Mouse (Mus musculus) lung, postnatal 14 days (tissue): ENCODE results near the gene Tlk2.
A peak's percentile ranks its signal among the peaks of the same experiment; 100 is the strongest.

Source experiments
- DNase-seq: peaks from one replicate; pipeline ENCODE4 v3.0.0; 2021

Tlk2 gene

DNA sequence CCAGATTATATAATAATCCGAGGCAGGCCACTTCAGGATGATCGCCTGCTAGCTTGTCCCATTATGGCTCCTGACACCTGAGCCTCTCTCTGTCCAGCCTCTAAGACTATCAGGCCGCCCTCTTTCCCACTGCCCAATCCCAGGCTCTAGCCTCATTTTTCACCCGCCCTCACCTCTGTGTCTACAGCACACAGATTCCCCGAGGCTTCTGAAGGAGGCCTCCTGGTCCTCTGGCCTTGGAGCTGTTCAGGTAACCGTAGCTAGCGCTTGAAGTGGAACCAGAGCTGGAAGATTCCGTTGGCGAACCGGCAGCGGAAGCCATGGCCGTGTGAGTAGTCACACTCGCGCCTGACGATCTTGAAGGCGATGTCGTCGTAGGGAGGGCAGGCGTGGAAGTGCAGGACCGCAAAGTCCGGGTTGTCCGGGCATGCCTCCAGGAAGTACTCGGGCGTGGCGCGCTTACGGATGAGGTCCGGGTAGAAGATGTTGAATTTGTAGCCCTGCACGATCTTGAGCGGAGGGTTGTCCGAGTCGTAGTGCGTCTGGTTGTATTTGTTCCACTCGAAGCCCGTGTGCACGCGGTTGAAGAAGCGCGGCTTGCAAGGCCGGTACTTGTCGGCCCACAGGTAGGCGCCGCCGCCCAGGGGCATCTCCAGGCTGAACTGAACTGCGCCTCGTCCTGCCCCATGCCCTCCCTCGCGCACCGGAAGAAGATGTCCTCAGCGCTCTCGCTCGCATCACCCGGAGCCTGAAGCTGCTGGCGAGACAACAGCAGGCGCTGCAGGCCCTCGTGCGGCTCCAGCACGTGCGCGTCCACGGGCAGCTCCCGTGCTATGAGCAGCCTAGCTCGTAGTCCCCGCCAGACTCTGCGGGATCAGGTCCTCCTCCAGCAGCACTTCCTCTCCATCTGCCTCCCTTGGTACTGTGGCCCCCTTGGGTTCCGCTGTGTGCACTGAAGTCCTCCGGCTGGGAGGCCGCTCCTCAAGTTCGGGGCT, 13.8 kb upstream of the Tlk2 start:
- DNase-seq, result no peak

DNA sequence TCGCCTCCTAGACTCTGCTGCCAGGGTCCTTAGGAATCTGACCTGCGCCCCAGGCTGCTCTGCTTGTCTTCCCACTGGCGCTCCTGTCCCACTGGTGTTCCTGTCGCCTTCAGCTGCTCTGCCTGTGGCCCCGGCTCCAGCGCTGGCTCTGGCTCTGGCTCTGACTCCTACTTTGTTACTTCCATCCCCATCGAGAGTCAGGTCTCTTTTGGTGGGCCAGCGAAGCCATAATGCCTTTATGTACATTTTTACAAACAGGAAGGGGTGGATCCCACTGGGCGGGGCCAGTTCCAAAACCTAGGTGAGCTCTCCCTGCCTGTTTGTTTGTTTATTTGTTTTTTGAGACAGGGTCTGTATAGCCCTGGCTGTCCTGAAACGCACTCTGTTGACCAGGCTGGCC, 11.8 kb upstream of the Tlk2 start:
- no peak for DNase-seq

DNA sequence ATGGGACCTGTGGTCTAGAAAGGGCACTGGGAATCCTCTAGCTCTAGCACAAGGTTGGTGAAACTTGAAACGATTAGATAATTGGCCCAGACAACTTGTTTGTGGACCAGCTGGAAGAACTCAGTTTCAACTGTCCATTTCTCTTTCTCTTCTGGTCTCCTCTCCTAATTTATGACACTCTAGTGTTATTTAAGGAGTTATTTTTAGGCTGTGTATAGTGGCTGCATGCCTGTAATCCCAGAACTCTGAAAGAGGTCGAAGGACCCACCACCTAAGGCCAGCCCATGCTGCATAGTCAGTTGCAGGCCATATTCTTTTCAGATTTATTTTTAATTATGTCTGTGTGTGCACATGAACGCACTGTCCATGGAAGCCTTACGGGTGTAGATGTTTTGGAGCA, 916 bp downstream of the Tlk2 start:
- no peak for DNase-seq

DNA sequence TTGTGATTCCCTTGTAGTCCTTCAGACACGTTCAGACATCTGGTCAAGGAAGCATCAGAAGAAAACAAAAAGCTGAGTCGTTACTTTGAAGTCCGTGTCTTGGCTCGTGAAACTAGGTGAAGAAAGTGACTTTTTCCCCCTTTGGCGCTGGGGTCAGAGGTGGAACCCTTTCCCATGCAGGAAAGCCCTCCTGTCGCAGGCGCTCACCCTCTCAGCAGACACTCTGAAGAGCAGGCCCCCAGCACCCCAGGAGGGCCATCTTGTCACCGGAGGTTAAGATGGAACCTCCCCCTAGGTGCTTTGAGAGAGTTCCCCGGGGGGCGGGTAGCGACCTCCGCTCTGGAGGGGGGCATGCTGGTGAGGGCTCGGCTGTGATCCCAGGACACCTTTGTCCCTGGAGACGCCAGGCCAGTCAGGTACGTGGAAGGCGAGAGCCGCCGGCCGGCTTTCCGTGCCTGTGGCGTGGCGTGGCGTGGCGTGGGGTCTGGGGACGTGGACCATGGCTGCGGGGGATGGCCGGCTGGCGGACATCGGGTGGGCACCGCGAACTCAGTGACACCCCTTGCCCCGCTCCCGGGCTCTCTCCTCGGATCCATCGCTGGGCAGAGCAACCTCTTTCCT, 2.0 kb downstream of the Tlk2 start:
- peak; percentile 34 for DNase-seq

DNA sequence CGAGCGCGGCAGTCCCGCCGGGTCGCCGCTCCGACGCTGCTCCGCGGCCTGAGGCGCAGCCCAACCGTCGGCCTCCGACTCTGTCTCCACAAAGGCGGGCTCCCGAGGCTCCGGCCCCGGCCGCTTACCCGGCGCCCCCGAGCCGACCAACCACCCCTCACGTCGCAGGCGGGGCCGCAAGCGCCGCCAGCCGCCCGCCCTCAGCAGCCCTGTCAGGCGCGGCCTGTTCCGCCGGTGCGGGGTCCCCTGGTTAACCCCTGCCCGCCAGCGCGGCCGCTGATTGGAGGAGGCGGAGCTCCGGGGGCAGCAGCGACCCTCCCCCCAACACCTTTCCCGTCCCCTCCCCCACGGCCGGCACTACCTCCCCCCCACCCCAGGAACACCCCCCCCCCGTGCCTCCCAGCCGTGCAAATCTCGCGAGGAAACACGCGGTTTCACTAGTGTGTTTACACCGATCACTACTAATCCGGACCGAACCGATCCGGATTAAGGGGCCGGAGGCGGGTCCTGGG, 2.6 kb downstream of the Tlk2 start:
- DNase-seq, result peak; percentile 97

DNA sequence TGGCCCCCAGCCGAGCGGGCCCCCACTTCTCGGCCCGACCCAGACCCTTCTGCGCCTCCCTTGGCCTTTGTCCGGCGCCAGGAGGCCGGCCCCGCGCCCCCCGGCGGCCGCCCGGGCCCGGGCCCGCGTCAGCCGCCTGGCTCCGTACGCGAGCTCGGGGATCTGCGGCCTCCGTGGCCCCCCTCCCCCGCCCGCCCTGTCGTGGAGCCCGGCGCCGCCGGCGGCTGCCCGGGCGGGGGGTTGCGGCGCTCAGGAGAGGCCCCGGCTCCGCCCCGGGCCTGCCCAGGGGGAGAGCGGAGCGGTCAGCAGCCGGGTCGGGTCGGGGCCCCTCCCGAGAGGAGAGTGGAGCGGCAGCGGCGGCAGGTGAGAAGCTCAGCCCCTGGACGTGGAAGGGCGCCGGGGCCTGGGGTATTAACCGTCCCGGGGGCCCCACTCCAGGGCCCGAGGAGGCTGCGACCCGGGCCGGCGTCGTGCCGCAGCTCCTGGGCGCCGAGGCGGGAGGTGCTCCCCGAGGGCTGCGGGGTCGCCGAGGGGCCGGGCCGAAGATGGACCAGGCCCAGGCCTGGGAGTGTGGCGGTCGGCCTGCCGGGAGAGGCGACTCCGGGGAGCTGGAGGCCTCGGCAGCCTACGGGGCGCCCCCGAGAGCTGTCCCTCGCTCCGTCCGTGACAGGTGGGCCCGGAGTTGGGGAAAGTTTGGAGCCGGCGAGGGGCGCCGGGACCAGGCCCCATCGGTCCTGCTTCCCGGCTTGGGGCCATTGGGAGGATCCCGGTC, 3.3 kb downstream of the Tlk2 start:
- peak; percentile 48 for DNase-seq

DNA sequence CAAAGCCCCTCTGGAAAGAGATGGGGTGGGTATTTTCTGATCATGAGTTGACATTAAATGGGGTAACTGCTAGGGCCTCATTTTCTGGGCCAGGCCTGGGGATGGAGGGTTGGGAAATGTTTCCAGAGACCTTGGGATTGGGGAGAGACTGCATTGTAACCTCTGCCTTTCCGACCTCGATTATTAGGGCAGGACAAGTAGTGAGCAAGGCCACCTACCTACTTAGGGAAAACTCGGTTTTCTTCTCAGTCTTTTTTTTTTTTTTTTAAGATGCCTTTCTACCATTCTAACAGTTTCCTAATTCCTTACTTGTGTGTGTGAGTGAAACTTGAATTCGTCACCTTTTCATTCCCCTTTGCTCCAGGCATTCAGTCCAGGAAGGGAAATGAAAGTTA, 3.9 kb downstream of the Tlk2 start:
- DNase-seq, result no peak

DNA sequence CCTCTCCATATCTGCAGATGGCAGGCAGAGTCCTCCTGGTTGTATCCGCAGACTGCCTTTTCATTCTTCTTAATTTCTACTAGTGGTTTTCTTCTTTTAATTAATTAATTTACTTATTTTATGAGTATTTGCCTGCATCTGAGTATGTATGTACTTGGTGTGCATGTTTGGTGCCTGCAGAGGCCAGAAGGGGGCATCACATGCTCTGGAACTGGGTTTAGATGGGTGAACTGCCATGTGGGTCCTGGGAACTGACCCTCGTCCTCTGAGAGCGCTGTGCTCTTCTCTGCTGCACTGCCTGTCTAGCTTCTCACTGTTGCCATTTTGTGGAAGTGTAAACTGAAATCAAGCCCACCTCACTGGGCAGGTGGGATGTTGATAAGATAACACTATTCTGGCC, 6.1 kb downstream of the Tlk2 start:
- no peak for DNase-seq

DNA sequence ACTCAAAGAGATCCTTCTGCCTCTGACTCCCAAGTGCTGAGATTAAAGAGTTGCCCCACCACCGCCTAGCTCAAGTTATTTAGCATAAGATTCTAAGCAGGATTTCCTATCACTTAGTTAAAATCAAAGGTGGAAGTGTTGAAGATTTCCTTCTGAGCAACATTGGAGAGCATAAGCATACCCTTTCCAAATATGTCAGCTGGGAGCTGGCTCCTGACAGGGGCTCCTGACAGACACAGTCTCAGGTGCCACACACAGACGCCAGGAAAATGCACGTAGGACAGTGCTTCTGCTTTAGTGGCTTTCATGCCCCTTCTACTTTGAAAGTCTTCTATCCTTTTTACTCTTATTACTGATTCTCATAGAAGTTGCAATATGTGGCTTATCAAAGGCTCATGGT, 13.6 kb downstream of the Tlk2 start:
- DNase-seq, result no peak

DNA sequence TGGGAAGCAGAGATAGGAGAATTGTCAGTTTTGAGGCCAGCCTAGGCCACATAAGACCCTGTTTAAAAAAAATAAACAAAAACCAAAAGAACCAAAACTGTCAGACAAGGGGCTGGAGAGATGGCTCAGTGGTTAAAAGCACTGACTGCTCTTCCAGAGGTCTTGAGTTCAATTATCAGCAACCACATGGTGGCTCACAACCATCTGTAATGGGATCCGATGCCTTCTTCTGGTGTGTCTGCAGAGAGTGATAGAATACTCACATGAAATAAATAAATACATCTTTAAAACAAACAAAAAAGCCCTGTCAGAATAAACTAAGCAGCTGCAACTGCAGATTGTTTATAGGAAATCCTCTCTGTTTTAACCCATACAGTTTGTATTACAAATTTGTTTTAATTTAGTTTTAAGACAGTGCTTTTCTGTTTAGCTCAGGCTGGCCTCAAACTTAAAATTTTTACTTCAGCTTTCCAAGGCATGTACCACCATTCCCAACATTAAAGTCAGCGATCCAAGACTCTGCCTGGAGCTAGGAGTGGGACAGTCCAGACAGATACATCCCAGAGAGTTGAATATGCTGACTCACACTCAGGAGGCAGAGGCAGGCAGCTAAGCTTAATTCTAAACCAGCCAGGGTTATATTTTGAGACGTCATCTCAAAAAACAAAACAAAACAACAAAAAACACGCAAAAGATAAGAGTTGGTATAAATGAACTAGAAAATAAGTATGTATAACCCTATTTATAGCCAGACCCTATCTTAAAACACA, 18.5 kb downstream of the Tlk2 start:
- DNase-seq, result no peak

DNA sequence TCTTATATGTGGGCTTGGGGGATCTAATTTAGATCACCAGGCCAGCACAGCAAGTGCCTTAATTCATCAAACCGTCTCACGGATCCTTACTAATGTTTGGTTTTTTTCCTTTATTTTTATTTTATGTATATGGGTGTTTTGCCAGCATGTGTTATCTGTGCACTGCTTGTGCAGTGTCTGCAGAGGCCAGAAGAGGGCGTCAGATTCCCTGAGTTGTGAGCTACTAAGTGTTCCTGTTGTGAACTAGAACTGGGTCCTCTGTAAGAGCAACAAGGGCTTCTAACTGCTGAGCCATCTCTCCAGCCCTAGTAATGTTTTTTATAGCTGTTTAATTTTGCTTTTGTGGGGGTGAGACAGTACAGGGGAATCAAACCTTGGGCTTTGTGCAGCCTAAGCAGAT, 23.8 kb downstream of the Tlk2 start:
- DNase-seq, result no peak

DNA sequence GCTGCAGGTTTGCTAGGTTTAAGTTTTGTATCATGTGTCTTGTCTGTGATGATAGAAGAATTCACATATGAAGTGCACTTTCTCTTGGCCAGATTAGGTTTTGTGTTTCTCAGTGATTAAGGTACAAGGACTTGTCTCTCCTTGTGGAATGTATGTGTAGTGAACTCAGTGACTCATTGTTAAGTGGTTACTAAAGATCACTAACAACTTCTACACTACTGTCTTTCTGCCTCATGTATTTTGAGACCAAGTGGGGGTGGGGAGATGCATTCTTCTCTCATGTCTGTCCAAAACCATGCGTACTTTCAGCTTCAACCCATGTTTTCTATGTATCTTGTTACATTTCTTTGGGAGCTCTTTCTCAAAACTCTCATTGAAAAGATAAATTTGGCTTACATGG, 31.4 kb downstream of the Tlk2 start:
- DNase-seq, result no peak

DNA sequence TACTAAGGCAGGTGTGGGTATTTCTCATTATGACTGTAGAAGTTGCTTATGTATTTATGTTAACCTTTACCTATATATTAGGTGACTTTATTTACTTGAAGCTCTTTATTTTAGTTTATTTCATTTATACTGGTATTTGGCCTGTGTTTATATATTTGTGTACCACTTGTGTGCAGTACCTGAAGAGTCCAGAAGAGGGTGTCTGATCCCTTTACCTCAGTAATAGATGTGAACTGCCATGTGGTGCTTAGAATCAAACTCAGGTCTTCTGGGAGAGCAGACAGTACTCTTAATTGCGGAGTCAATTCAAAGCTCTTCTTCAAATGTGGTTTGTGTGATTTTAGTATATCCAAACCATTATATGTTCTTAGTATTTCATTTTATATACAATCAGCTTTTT, 35.6 kb downstream of the Tlk2 start:
- no peak for DNase-seq

DNA sequence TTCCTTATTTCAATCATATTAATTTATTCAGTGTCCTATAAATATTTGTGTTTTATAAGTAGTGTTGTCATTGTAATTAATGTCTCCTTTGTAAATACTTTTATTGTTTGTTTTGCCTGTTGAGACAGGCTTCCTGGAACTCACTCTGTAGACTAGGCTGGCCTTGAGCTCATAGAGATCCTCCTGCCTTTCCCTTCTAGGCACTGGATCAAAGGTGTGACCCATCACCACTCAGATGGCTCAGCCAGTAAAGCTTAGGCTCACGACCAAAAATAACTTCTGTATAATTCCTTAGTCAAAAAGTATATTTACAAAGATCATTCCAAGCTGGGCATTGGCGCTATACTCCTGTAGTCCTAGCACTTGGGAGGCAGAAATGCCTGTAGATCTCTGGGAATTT, 39.2 kb downstream of the Tlk2 start:
- DNase-seq, result no peak

DNA sequence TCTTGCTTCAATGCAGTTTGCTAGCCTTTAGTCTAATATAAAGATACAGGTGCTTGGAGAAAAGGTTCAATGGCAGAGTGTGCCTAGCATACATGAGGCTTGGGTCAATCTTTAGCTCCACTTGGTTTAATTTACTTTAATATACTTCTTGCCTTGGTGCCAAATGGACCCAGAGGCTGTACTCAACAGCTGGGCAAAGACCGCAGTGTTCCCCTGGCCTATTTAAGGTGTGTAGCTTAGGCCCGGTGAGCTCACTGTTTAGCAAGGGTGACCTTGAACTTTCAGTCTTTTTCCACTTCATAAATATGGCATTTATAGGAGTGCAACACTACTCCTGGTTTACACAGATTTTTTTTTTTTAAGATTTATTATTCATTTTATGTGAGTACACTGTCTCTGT, 55.9 kb downstream of the Tlk2 start:
- DNase-seq, result no peak

DNA sequence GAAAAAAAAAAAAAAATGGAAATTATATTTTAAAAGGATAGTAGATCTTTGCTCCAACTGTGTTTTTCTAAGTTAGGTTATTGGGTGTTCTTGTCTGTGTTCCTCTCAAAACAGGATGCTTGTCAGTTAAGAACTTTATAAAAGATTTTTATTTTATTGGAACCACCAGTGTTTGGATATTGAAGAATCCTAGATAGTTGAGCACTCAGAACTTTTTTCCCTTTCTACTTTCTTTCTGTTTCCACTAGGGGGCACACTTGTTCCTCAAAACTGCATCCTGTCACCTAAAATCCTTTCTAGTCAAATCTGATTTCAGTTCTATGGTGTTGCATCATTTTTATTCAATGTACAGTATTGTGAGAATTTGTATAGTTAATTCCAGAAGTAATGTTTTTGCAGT, 62.4 kb downstream of the Tlk2 start:
- no peak for DNase-seq

DNA sequence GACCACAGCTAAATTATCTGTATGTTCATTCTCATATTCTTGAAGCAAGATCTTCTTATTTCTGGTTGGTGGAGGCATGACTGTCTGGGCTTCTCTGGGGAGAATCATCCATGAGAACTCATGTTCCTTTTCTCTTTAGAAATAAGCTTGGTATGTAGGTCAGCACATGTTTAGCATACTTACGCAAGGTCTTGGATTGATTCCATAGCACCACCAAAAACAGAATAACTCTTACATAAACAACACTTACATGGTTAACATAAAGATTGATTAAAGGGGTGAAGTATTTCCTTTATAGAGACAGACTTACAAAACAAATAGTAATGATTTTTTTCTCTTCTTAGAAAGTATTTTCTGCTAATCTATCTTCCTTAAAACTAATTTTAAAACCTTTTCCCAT, 67.8 kb downstream of the Tlk2 start:
- DNase-seq, result no peak

DNA sequence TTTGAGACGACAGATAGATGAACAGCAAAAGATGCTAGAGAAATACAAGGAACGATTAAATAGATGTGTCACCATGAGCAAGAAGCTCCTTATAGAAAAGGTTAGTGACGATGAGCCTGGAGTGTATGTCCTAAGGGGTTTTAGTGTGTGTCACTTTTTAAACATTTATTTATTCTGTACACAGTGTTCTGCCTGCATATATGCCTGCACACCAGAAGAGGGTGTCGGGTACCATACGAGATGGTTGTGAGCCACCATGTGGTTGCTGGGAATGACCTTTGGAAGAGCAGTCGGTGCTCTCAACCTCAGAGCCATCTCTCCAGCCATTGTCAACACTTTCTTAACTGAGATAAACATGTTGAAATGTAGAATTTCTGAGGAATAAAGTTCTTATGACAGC, 68.2 kb downstream of the Tlk2 start:
- no peak for DNase-seq

DNA sequence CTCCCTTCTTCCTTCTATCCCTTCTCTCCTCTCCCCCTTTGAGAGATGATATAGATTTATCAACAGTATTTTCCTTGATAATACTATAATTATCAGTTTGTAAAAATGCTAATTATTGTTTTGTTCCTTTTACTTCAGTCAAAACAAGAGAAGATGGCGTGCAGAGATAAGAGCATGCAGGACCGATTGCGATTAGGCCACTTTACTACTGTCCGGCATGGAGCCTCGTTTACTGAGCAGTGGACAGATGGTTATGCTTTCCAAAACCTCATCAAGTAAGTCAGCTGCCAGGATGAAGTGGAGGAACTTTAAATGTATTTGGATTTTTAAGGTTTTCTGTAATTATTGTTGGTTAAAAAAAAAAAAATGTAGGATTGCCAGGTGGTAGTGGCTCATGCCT, 68.7 kb downstream of the Tlk2 start:
- no peak for DNase-seq

DNA sequence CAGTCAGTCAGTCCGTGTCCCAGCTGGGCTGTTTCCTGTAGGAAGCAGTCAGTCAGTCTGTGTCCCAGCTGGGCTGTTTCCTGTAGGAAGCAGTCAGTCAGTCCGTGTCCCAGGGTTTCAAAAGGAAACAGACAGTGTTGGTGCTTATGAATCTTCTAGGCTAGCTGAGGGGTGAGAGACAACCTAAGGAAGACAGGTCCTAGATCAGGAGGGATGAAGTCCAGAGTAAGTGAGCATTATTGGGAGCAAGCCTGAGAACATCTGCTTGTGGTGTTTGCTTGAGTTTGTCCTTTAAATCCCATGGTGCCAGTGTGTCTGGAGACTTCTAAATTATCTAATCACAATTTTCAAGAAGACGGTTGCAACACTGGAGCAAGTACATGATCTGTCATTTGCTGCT, 81.1 kb downstream of the Tlk2 start:
- DNase-seq, result no peak

DNA sequence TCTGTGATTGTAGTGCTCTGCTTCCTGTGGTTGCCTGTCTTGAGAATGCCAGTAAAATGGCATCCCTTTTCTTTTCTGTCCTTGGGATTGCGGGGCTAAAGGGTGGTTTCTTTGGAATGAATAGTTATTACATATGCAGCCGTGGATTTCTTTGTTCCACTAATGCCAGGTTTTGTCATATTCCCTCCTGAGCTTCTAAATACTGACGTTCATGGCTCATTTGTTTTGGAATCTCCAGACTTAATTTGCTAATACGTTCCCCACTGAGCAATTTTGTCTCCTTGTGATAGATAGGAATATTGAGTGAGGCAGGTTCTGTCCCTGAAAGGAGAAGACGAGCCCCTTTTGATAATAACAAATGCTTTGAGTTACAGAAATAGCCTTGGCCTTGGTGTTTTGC, 82.5 kb downstream of the Tlk2 start:
- no peak for DNase-seq

DNA sequence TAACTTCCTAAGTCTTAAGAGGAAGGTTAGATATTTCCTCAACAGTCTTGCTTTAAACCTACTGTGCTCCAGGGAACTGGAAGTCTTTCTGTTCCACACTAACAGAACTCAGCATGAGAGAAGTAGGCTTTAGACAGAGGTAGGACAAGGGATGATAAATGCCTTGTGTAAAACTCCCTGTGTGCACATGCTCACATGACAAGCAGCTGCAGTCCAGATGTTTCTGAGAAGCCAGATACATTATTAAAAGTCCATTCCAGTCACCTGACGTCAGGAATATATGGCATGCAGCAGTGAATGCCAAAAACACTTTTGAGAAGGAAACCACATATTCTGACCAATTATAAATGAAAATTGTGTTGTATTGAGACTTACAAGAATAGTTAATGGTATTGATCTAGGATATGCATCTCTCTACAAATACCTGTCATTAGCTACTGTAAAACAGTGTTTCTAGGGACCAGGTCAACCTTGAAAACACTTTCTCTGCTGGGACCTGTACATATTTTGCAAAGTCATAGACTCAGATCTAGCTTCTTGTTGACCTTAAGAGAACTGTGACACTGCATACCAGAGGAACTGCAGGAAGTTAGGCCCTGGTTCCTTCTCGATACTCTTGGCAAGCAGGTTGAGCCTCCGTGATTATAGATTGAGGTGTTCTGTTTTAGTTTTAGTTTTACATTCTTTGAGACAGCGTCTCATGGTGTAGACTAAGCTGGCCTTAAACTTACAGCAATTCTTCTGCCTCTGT, 83.2 kb downstream of the Tlk2 start:
- no peak for DNase-seq
